Mouse (Mus musculus) midbrain, embryonic 12.5 days (tissue): ENCODE results near the gene Fbxl8. TPM values are rescaled to one million over a fixed set of nuclear protein-coding genes. Genes with fewer than 3 reads are reported as not detected.

Source experiments
- ATAC-seq: fragments of 200-750 bp; cut with Nextera tagmentation; 2 replicates; pipeline ENCODE4 v1.8.0; 2017; ENCODE audit warnings: low read depth, moderate TSS enrichment, moderate library complexity; ENCODE audit not compliant: low FRiP score
- H3K27ac ChIP-seq: fragments of 300-500 bp; sonication (generic); replicated peaks from 2 replicates; pipeline ENCODE4 v1.5.1; 2016; ENCODE audit warnings: mild to moderate bottlenecking
- H3K27me3 ChIP-seq: fragments of 300-500 bp; sonication (generic); 2 replicates; pipeline ENCODE4 v1.6.1; 2016; ENCODE audit warnings: mild to moderate bottlenecking
- H3K36me3 ChIP-seq: fragments of 300-500 bp; sonication (generic); 2 replicates; pipeline ENCODE4 v1.6.1; 2016
- H3K4me1 ChIP-seq: fragments of 300-500 bp; sonication (generic); 2 replicates; pipeline ENCODE4 v1.6.1; 2016
- H3K4me2 ChIP-seq: fragments of 300-500 bp; sonication (generic); replicated peaks from 2 replicates; pipeline ENCODE4 v1.6.1; 2016; ENCODE audit warnings: mild to moderate bottlenecking, moderate library complexity
- H3K4me3 ChIP-seq: fragments of 300-500 bp; sonication (generic); 2 replicates; pipeline ENCODE4 v1.5.1; 2016; ENCODE audit warnings: mild to moderate bottlenecking
- H3K9ac ChIP-seq: fragments of 300-500 bp; sonication (generic); replicated peaks from 2 replicates; pipeline ENCODE4 v1.6.1; 2016; ENCODE audit warnings: mild to moderate bottlenecking, moderate library complexity
- H3K9me3 ChIP-seq: fragments of 300-500 bp; sonication (generic); 2 replicates; pipeline ENCODE4 v1.6.1; 2016; ENCODE audit warnings: mild to moderate bottlenecking
- WGBS: fragments of 180-500 bp; shearing (Covaris S2); methylation state at CpG from one replicate; pipeline ENCODE4 v1.1.7; 2016; 5-methylcytosine and 5-hydroxymethylcytosine counted together
- polyA plus RNA-seq: library from polyadenylated mRNA; unstranded; fragments of >200 nt; fragmentation: Nextera tagmentation; extraction: Ambion mirVana; gene quantifications from 2 replicates; pipeline ENCODE4 v1.2.1, GENCODE M21; 2016

Fbxl8 gene
- polyA plus RNA-seq, 1 experiment from 2014 or later, result 0.87 TPM

GRCm38 (mm10) chr8:105260371-105261099, 3.9 kb upstream of the Fbxl8 start:
- WGBS, result 59% methylated on average over 7 of the region's 7 CpGs
- Histone ChIP-seq H3K4me1 (peaks cover 25% of the 10 kb centered on the region), H3K36me3 (no peaks in the 10 kb centered on the region), H3K9me3 (no peaks in the 10 kb centered on the region), H3K27ac (no peak overlapping the region), H3K27me3 (peaks cover 96% of the 10 kb centered on the region), H3K4me3 (no peak overlapping the region), H3K9ac (no peak overlapping the region), H3K4me2 (no peak overlapping the region)
- ATAC-seq, result no peak

- Histone ChIP-seq H3K27me3 (peaks cover 96% of the 10 kb centered on the region), H3K4me2 (no peak overlapping the region), H3K4me3 (no peak overlapping the region), H3K9ac (no peak overlapping the region), H3K27ac (no peak overlapping the region), H3K4me1 (peaks cover 25% of the 10 kb centered on the region), H3K9me3 (0 out of 2 replicates have a peak, but pooled peaks cover 3% of the 10 kb centered on the region), H3K36me3 (no peaks in the 10 kb centered on the region)
- ATAC-seq, result no peak
- WGBS, result 88% methylated on average over 12 of the region's 12 CpGs
Observed at GRCm38 (mm10) chr8:105261326-105261980, 3.0 kb upstream of the Fbxl8 start.

- Histone ChIP-seq H3K27ac (no peak overlapping the region), H3K4me3 (peak overlapping the region; percentile 63; the same call in 1 of the 2 replicates), H3K27me3 (peaks cover 96% of the 10 kb centered on the region), H3K36me3 (no peaks in the 10 kb centered on the region), H3K4me2 (no peak overlapping the region), H3K9me3 (0 out of 2 replicates have a peak, but pooled peaks cover 3% of the 10 kb centered on the region), H3K9ac (no peak overlapping the region; the same call in 1 of the 2 replicates), H3K4me1 (peaks cover 32% of the 10 kb centered on the region)
- no peak for ATAC-seq
- 38% methylated on average over 16 of the region's 16 CpGs for WGBS
Observed at GRCm38 (mm10) chr8:105263244-105263912, 1.1 kb upstream of the Fbxl8 start.

GRCm38 (mm10) chr8:105265128-105265527, 680 bp downstream of the Fbxl8 start:
- Histone ChIP-seq H3K4me3 (peak overlapping the region; percentile 63; the same call in 1 of the 2 replicates), H3K9ac (no peak overlapping the region), H3K36me3 (no peaks in the 10 kb centered on the region), H3K27ac (no peak overlapping the region), H3K27me3 (peaks cover 96% of the 10 kb centered on the region), H3K9me3 (0 out of 2 replicates have a peak, but pooled peaks cover 3% of the 10 kb centered on the region), H3K4me2 (peak overlapping the region; percentile 78), H3K4me1 (peaks cover 33% of the 10 kb centered on the region)
- WGBS, result 20% methylated on average over 10 of the region's 10 CpGs
- ATAC-seq, result no peak

DNA sequence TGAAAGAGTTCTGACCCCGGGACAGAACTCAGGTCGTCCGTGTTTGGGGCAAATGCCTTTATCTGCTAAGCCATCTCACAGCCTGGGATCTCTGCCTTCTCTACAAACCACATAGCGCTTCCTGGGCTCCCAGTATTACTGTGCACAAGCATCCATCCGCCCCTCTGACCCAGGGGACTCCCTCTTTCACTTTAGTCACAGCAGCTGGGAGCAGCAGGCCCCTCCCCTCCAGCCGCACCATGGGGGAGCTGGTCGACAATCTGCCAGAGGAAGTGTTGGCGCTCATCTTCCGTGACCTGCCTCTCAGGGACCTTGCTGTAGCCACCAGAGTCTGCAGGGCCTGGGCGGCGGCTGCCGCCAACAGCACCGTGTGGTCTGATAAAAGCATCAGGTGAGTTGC, 2.3 kb downstream of the Fbxl8 start:
- WGBS, result 9% methylated on average over 13 of the region's 13 CpGs
- peaks cover 36% of the 10 kb centered on the region for H3K4me1 ChIP-seq
- peaks cover 96% of the 10 kb centered on the region for H3K27me3 ChIP-seq
- no peak for ATAC-seq
- no peak overlapping the region for H3K4me2 ChIP-seq
- no peak overlapping the region for H3K9ac ChIP-seq
- no peaks in the 10 kb centered on the region for H3K36me3 ChIP-seq
- 0 out of 2 replicates have a peak, but pooled peaks cover 3% of the 10 kb centered on the region for H3K9me3 ChIP-seq
- H3K4me3 ChIP-seq, result no peak overlapping the region
- H3K27ac ChIP-seq, result no peak overlapping the region

GRCm38 (mm10) chr8:105268342-105269074, 4.1 kb downstream of the Fbxl8 start:
- under 1% methylated on average over 65 of the region's 65 CpGs for WGBS
- Histone ChIP-seq H3K36me3 (no peaks in the 10 kb centered on the region), H3K27ac (no peak overlapping the region), H3K4me3 (peak overlapping the region; percentile 45), H3K4me2 (peak overlapping the region; percentile 64), H3K9ac (peak overlapping the region; percentile 32; the same call in 1 of the 2 replicates), H3K4me1 (peaks cover 33% of the 10 kb centered on the region), H3K27me3 (peaks cover 99% of the 10 kb centered on the region), H3K9me3 (0 out of 2 replicates have a peak, but pooled peaks cover 3% of the 10 kb centered on the region)
- ATAC-seq, result peak; percentile 82

GRCm38 (mm10) chr8:105269075-105269458, 4.6 kb downstream of the Fbxl8 start:
- Histone ChIP-seq H3K36me3 (no peaks in the 10 kb centered on the region), H3K9me3 (0 out of 2 replicates have a peak, but pooled peaks cover 3% of the 10 kb centered on the region), H3K4me1 (peaks cover 31% of the 10 kb centered on the region), H3K4me2 (peak overlapping the region; percentile 64), H3K9ac (0 out of 2 replicates have a peak overlapping the region, but pooled peaks have one; percentile 32), H3K4me3 (peak overlapping the region; percentile 45), H3K27me3 (peaks cover 99% of the 10 kb centered on the region), H3K27ac (no peak overlapping the region)
- WGBS, result 2% methylated on average over 10 of the region's 10 CpGs
- ATAC-seq, result peak; percentile 17; the same call in 1 of the 2 replicates

GRCm38 (mm10) chr8:105269461-105269947, 5.1 kb downstream of the Fbxl8 start, which contains the start of gene Hsf4:
Hsf4 (plus strand) TSS chr8:105269801.
- Histone ChIP-seq H3K27ac (no peak within 1 kb of the TSS), H3K4me2 (peak within 1 kb of the TSS; percentile 64), H3K4me3 (peak within 1 kb of the TSS; percentile 45), H3K36me3 (no peaks in the 10 kb centered on the region), H3K27me3 (peaks cover 99% of the 10 kb centered on the region), H3K9ac (peak within 1 kb of the TSS; percentile 32; the same call in 1 of the 2 replicates), H3K9me3 (0 out of 2 replicates have a peak, but pooled peaks cover 3% of the 10 kb centered on the region), H3K4me1 (peaks cover 29% of the 10 kb centered on the region)
- no peak for ATAC-seq
- under 1% methylated on average over 42 of the region's 42 CpGs for WGBS

GRCm38 (mm10) chr8:105270101-105270915, 5.9 kb downstream of the Fbxl8 start:
- no peak for ATAC-seq
- Histone ChIP-seq H3K9me3 (0 out of 2 replicates have a peak, but pooled peaks cover 3% of the 10 kb centered on the region), H3K27ac (no peak overlapping the region), H3K4me1 (peaks cover 28% of the 10 kb centered on the region), H3K9ac (no peak overlapping the region), H3K4me3 (peak overlapping the region; percentile 45; the same call in 1 of the 2 replicates), H3K4me2 (peak overlapping the region; percentile 64), H3K27me3 (peaks cover 99% of the 10 kb centered on the region), H3K36me3 (no peaks in the 10 kb centered on the region)
- 1% methylated on average over 39 of the region's 39 CpGs for WGBS

GRCm38 (mm10) chr8:105270916-105271186, 6.4 kb downstream of the Fbxl8 start:
- H3K4me1 ChIP-seq, result peaks cover 33% of the 10 kb centered on the region
- H3K36me3 ChIP-seq, result no peaks in the 10 kb centered on the region
- no peak for ATAC-seq
- H3K4me3 ChIP-seq, result no peak overlapping the region
- peaks cover 99% of the 10 kb centered on the region for H3K27me3 ChIP-seq
- WGBS, result 3% methylated on average over 11 of the region's 11 CpGs
- no peak overlapping the region for H3K9ac ChIP-seq
- 0 out of 2 replicates have a peak, but pooled peaks cover 3% of the 10 kb centered on the region for H3K9me3 ChIP-seq
- H3K27ac ChIP-seq, result no peak overlapping the region
- no peak overlapping the region for H3K4me2 ChIP-seq
